Mouse (Mus musculus) thymus, adult 2 months (tissue): ENCODE measurements around the gene Rdh16f2.

Experiments
- CTCF ChIP-seq: fragments of 200-500 bp; IDR thresholded peaks from 2 replicates; pipeline ENCODE4 v1.5.1; 2012; ENCODE audit warnings: mild to moderate bottlenecking, control low read depth, low read length, moderate library complexity, borderline replicate concordance; ENCODE audit not compliant: control insufficient read depth, poor library complexity, insufficient read depth; ENCODE audit errors: extremely low read depth
- POLR2A ChIP-seq: fragments of 200-500 bp; IDR thresholded peaks from 2 replicates; pipeline ENCODE4 v1.6.1; 2012; ENCODE audit warnings: mild to moderate bottlenecking, low read length, control low read depth, moderate library complexity; ENCODE audit not compliant: control insufficient read depth, poor library complexity, insufficient read depth; ENCODE audit errors: extremely low read depth

DNA sequence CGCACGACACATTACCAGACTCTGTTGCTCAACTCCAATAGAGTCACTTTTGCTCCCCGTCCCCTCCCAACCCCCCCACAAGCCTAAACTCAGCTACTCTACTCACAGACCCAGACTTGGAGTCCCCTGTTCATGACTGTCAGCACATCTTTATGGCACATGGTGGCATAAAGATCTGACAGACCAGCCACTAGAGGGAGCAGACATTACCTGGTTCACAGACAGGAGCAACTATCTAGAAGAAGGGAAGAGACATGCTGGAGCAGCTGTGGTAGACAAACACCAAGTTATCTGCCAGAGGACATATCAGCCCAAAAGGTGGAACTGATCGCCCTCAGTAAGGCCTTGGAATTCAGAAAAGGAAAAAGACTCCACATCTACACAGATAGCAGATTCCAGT, 6.2 kb downstream of the Rdh16f2 start:
- TF ChIP-seq CTCF (no peak), POLR2A (no peak)
